Mouse (Mus musculus) midbrain, embryonic 12.5 days (tissue): ENCODE results near the gene Tshz2. TPM values are rescaled to one million over a fixed set of nuclear protein-coding genes. Genes with fewer than 3 reads are reported as not detected.

ENCODE experiments used
- ATAC-seq: fragments of 200-750 bp; cut with Nextera tagmentation; 2 replicates; pipeline ENCODE4 v1.8.0; 2017; ENCODE audit warnings: low read depth, moderate TSS enrichment, moderate library complexity; ENCODE audit not compliant: low FRiP score
- H3K27ac ChIP-seq: fragments of 300-500 bp; sonication (generic); replicated peaks from 2 replicates; pipeline ENCODE4 v1.5.1; 2016; ENCODE audit warnings: mild to moderate bottlenecking
- H3K27me3 ChIP-seq: fragments of 300-500 bp; sonication (generic); 2 replicates; pipeline ENCODE4 v1.6.1; 2016; ENCODE audit warnings: mild to moderate bottlenecking
- H3K36me3 ChIP-seq: fragments of 300-500 bp; sonication (generic); 2 replicates; pipeline ENCODE4 v1.6.1; 2016
- H3K4me1 ChIP-seq: fragments of 300-500 bp; sonication (generic); 2 replicates; pipeline ENCODE4 v1.6.1; 2016
- H3K4me2 ChIP-seq: fragments of 300-500 bp; sonication (generic); replicated peaks from 2 replicates; pipeline ENCODE4 v1.6.1; 2016; ENCODE audit warnings: mild to moderate bottlenecking, moderate library complexity
- H3K4me3 ChIP-seq: fragments of 300-500 bp; sonication (generic); 2 replicates; pipeline ENCODE4 v1.5.1; 2016; ENCODE audit warnings: mild to moderate bottlenecking
- H3K9ac ChIP-seq: fragments of 300-500 bp; sonication (generic); replicated peaks from 2 replicates; pipeline ENCODE4 v1.6.1; 2016; ENCODE audit warnings: mild to moderate bottlenecking, moderate library complexity
- H3K9me3 ChIP-seq: fragments of 300-500 bp; sonication (generic); 2 replicates; pipeline ENCODE4 v1.6.1; 2016; ENCODE audit warnings: mild to moderate bottlenecking
- WGBS: fragments of 180-500 bp; shearing (Covaris S2); methylation state at CpG from one replicate; pipeline ENCODE4 v1.1.7; 2016; 5-methylcytosine and 5-hydroxymethylcytosine counted together
- polyA plus RNA-seq: library from polyadenylated mRNA; unstranded; fragments of >200 nt; fragmentation: Nextera tagmentation; extraction: Ambion mirVana; gene quantifications from 2 replicates; pipeline ENCODE4 v1.2.1, GENCODE M21; 2016

Tshz2 gene
- polyA plus RNA-seq, 1 experiment from 2014 or later = 6.0 TPM

DNA sequence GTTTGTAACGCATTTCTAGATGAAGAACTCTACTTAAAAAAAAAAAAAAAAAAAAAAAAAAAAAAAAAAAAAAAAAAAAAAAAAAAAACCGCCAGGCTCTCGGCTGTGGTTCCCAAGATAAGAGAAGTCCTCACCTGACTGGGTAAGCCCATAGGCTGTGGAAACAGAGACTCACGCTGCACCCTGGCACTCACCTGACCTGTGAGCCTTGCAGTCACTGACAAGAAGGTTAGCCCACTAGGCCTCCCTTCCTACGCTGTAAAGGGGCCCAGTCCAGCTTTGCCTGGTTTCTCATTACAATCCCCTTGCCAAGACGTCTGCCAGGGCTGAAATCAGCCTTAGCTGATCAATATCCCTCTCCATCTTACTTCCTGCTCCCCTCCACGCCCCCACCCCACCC lies 46.5 kb downstream of the Tshz2 start:
- H3K4me3 ChIP-seq = no peak overlapping the region
- H3K27me3 ChIP-seq = no peaks in the 10 kb centered on the region
- H3K9me3 ChIP-seq = no peaks in the 10 kb centered on the region
- no peak overlapping the region for H3K27ac ChIP-seq
- H3K9ac ChIP-seq = no peak overlapping the region
- no peaks in the 10 kb centered on the region for H3K36me3 ChIP-seq
- H3K4me1 ChIP-seq = peaks cover 19% of the 10 kb centered on the region
- no peak overlapping the region for H3K4me2 ChIP-seq
- ATAC-seq = no peak
- WGBS = 72% methylated on average over 7 of the region's 7 CpGs

DNA sequence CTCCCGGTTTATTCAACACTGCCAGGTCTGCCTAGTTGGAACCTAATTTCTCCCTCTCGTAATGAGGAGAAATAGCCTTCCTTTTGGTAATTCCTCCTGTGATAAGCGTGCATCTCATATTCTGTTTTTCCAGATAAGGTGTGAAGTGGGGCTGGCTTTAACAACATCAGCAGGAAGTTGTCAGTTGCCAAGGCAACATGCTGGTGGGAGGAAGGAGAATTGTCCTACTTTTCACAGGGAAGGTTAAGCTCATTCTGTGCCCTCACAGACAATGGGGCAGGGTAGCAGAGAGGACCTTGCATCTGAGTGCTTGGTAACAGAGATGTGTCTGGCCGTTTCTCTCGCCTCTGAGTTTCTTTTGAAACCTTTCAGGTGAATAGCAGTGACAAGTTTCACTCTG lies 47.1 kb downstream of the Tshz2 start:
- Histone ChIP-seq H3K27ac (0 out of 2 replicates have a peak overlapping the region, but pooled peaks have one; percentile 17), H3K36me3 (no peaks in the 10 kb centered on the region), H3K9me3 (no peaks in the 10 kb centered on the region), H3K27me3 (no peaks in the 10 kb centered on the region), H3K4me3 (no peak overlapping the region), H3K4me1 (peaks cover 19% of the 10 kb centered on the region), H3K4me2 (no peak overlapping the region), H3K9ac (no peak overlapping the region)
- WGBS = 39% methylated on average over 5 of the region's 5 CpGs
- no peak for ATAC-seq

DNA sequence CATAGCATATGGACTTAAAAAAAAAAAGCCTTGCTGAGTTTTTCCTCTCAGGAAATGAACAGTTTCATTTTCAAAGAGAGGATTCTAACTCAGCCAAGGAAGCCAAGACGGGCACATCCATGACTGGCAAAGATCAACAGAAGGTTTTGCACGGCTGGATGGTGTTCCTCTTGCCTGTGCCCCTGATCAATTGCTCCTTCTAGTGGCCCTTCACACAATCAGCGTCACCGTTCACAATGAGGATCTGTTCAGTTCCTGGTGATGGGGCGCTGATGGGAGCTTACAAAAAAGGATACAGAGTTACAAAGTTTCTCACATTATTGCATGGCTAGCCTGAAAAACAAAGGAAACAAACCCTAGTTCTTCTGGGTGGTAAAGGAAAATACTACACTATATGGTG lies 52.4 kb downstream of the Tshz2 start:
- H3K36me3 ChIP-seq = no peaks in the 10 kb centered on the region
- H3K27me3 ChIP-seq = no peaks in the 10 kb centered on the region
- ATAC-seq = no peak
- H3K9me3 ChIP-seq = no peaks in the 10 kb centered on the region
- H3K4me1 ChIP-seq = peaks cover 4% of the 10 kb centered on the region; the same call in 1 of the 2 replicates
- H3K9ac ChIP-seq = no peak overlapping the region
- no peak overlapping the region for H3K4me3 ChIP-seq
- no peak overlapping the region for H3K27ac ChIP-seq
- 58% methylated on average over 5 of the region's 5 CpGs for WGBS
- no peak overlapping the region for H3K4me2 ChIP-seq

DNA sequence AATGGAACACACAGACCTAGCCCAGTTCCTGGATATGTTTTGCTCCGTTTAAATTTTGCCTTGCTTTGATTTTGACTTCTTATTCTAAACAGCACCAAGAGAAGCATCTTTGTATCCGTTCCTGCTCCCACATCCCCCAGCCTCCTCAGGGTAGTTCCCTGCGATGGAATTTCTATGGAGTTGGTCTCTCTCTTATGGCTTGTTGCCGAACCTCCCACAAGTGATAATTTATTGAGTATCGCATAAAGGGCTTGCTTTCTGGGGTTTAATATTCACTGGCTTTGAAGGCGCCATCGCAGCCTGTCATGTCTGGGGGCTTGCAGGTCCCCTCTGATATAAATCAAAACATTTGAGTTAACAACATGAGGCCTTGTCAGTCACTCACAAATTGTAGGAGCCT lies 52.9 kb downstream of the Tshz2 start:
- no peak overlapping the region for H3K27ac ChIP-seq
- ATAC-seq = no peak
- no peak overlapping the region for H3K9ac ChIP-seq
- WGBS = 92% methylated on average over 7 of the region's 7 CpGs
- H3K4me2 ChIP-seq = no peak overlapping the region
- H3K4me3 ChIP-seq = no peak overlapping the region
- no peaks in the 10 kb centered on the region for H3K9me3 ChIP-seq
- H3K36me3 ChIP-seq = no peaks in the 10 kb centered on the region
- no peaks in the 10 kb centered on the region for H3K27me3 ChIP-seq
- H3K4me1 ChIP-seq = no peaks in the 10 kb centered on the region

DNA sequence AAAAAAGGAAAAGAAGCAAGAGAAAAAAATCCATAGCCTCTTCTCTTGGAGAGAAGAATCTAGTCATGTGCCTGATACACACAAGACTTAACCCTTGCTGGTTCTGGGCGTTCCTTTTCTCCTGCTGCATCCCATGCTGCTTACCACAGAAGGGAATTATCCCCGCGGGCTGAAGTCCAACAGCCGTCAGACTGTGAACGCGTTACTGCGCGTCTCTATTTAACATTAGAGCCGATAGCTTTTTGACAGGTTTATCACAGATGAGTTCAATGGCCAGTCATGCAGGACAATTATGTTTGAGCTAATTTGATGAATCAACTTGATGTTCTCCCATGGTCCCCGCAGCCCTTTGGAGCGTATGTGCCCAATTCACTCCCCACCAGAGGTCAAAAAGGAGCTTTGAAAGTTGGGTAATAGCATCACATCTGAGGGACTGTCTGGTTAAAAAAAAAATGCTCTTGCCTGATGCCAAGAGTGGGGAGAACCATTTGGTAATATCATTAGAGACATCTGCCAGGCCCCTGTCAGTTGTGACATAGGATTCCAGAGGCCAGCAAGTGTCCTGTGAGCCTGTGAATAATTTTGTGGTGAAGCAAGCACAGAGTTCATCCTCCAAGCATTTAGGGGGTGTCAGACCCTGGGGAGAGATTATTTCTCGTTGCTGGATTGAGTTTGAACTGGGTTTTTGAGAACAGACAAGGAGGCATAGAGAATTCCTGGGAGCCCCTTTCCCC lies 54.1 kb downstream of the Tshz2 start:
- H3K4me3 ChIP-seq = no peak overlapping the region
- no peaks in the 10 kb centered on the region for H3K36me3 ChIP-seq
- WGBS = 70% methylated on average over 12 of the region's 12 CpGs
- no peaks in the 10 kb centered on the region for H3K27me3 ChIP-seq
- H3K9me3 ChIP-seq = no peaks in the 10 kb centered on the region
- no peaks in the 10 kb centered on the region for H3K4me1 ChIP-seq
- no peak overlapping the region for H3K27ac ChIP-seq
- H3K4me2 ChIP-seq = no peak overlapping the region
- no peak overlapping the region for H3K9ac ChIP-seq
- no peak for ATAC-seq

DNA sequence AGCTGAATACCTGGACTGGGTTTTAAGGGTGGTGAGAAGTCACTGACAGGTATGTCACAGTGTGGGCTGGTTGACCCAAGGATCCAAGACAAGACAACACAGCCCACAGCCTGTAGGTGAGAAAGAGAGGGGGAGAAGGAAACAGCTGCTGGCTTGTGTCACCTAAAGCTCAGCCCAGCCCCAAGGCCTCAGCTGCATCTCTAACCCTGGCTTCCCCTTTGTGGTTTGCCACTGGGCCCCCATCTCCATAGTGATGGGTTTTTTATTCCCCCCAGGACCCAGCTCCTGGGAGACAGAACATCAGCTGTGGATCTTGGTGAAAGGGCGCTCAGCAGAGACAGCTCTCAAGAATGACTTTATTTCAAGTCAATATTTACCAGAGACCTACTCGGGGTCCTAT lies 57.2 kb downstream of the Tshz2 start:
- no peaks in the 10 kb centered on the region for H3K4me1 ChIP-seq
- no peak for ATAC-seq
- WGBS = 89% methylated on average over 2 of the region's 2 CpGs
- no peaks in the 10 kb centered on the region for H3K27me3 ChIP-seq
- no peak overlapping the region for H3K9ac ChIP-seq
- H3K4me2 ChIP-seq = no peak overlapping the region
- H3K9me3 ChIP-seq = no peaks in the 10 kb centered on the region
- H3K4me3 ChIP-seq = no peak overlapping the region
- H3K36me3 ChIP-seq = no peaks in the 10 kb centered on the region
- H3K27ac ChIP-seq = no peak overlapping the region

DNA sequence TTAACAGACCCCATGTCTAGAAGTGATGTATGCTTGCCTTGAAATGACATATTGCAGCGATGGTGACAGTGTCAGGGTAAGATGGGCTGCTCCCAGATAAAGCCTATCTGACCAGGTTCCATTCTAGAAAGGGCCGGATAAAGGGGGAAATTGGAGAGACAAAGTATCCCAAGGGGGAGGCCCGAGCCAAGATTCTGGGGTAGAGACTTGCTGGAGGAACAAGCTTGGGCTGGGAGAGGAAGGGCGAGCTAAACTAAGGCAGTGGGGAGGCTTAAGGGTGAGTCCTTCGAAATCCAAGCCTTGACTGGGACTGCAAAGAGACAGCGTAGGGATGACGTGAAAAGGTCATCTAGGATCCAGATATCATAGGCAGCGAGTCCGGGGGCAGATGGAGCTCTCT lies 61.7 kb downstream of the Tshz2 start:
- H3K27ac ChIP-seq = no peak overlapping the region
- no peak overlapping the region for H3K4me2 ChIP-seq
- ATAC-seq = no peak
- no peaks in the 10 kb centered on the region for H3K9me3 ChIP-seq
- H3K9ac ChIP-seq = no peak overlapping the region
- no peaks in the 10 kb centered on the region for H3K4me1 ChIP-seq
- H3K36me3 ChIP-seq = no peaks in the 10 kb centered on the region
- H3K27me3 ChIP-seq = no peaks in the 10 kb centered on the region
- H3K4me3 ChIP-seq = no peak overlapping the region
- 92% methylated on average over 9 of the region's 9 CpGs for WGBS

DNA sequence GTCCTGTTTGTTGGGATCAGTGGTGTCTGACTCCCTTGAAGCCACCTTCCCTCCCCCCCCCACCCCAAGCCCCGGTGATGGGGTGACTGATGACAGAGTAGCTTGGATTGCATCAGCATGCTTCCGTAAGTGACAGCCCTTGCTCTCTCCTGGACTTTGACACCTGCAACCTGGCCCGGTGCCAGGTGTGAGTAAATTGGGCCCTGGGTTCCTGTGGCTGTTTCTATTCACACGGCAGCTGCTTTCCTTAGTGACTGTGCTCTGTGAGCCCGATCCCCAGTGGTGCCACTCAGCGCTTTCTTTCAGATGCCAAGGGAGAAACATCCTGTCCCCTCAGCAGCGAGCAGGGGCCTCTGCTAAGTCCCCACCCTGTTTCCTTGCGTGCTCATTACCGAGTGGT lies 62.2 kb downstream of the Tshz2 start:
- no peak overlapping the region for H3K4me3 ChIP-seq
- WGBS = 81% methylated on average over 9 of the region's 9 CpGs
- no peak for ATAC-seq
- H3K9ac ChIP-seq = no peak overlapping the region
- H3K4me2 ChIP-seq = no peak overlapping the region
- no peaks in the 10 kb centered on the region for H3K36me3 ChIP-seq
- H3K4me1 ChIP-seq = no peaks in the 10 kb centered on the region
- no peaks in the 10 kb centered on the region for H3K27me3 ChIP-seq
- no peaks in the 10 kb centered on the region for H3K9me3 ChIP-seq
- H3K27ac ChIP-seq = no peak overlapping the region

DNA sequence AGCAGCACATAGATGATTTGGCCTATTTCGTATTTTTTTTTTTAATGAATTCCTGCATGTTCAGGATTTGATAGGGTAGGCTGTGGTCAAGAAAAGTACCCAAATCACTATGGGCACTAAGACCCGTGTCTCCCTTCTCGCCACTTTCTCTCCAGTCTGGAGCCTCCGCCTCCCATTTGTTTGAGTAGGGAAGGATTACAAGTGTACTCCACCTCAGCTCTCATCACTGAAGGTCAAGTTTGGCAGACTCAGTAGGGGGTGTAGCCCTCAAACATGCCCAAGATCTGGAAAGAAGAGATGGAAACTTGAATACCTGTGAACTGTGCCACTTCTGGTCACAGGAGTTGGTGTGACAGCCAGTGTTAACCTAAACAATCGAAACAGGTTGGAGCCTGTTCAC lies 66.3 kb downstream of the Tshz2 start:
- no peak overlapping the region for H3K27ac ChIP-seq
- no peak for ATAC-seq
- peaks cover 3% of the 10 kb centered on the region; the same call in 1 of the 2 replicates for H3K4me1 ChIP-seq
- no peaks in the 10 kb centered on the region for H3K9me3 ChIP-seq
- no peak overlapping the region for H3K4me2 ChIP-seq
- no peak overlapping the region for H3K9ac ChIP-seq
- no peaks in the 10 kb centered on the region for H3K27me3 ChIP-seq
- no peaks in the 10 kb centered on the region for H3K36me3 ChIP-seq
- no peak overlapping the region for H3K4me3 ChIP-seq
- 89% methylated on average over 5 of the region's 5 CpGs for WGBS

DNA sequence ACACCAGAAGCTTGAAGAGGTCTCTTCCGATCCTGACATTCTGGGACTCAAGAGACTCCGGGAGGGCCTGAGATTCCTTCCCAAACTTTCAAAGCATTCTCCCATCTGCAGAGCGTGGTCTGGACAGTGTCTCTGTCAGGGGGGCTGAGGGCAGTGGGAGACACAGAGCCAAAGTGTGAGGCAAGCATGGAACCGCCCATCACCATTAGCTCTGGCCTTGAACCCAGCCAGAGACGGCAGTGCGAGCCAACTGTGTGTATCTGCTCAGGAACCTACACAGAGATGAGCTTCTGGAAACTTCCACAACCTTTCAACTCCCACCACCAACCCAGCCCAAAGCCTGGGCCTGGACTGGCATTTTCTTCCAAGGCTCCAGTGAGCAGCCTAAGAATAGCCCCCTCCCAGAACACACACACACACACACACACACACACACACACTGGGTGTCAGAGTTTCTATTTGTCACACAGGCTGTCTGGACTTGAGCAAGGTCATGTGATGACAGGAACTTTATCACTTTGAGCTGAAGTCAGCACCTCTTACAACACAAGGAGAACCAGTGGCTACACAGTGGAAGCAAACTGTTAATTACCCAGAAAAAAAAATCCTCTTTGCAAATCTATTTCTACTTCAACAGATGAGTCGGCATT lies 67.2 kb downstream of the Tshz2 start:
- Histone ChIP-seq H3K27me3 (no peaks in the 10 kb centered on the region), H3K9ac (no peak overlapping the region), H3K9me3 (no peaks in the 10 kb centered on the region), H3K4me2 (no peak overlapping the region), H3K27ac (no peak overlapping the region), H3K4me3 (no peak overlapping the region), H3K4me1 (peaks cover 3% of the 10 kb centered on the region; the same call in 1 of the 2 replicates), H3K36me3 (no peaks in the 10 kb centered on the region)
- ATAC-seq = no peak
- 90% methylated on average over 7 of the region's 7 CpGs for WGBS

DNA sequence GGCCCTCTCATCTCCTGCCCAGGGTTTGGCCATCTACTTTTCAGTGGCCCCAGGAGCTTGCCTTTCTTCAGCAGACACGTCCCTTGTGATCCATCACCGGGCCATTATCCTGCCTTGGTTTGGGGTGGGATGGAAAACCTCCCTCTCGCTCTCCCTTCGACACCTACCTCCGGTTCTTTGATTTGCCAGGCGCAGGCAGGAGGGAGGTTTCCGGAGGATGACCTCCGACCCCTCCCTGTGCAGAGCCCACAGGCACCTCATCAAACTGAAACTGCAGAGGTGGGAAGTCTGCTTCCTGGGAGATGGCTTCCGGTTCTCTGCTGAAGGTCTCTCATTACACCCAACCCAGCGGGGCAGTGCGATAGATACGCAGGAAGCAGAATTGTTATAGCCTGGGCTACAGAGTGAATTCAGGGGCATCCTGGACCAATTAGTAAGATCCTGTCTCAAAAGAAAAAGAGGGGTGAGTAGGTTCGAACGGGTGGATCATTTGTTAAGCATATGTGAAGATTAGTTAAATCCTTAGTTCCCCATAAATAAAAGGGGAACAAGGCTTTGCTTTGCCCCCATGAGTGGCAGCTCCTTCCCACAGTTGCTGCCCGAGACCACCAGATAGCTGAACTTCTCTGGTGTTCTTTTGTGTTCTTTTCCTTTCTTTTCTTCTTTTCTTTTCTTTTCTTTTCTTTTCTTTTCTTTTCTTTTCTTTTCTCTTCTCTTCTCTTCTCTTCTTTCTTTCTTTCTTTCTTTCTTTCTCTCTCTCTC lies 70.1 kb downstream of the Tshz2 start:
- Histone ChIP-seq H3K4me1 (peaks cover 3% of the 10 kb centered on the region; the same call in 1 of the 2 replicates), H3K4me3 (no peak overlapping the region), H3K9me3 (no peaks in the 10 kb centered on the region), H3K9ac (no peak overlapping the region), H3K36me3 (no peaks in the 10 kb centered on the region), H3K27ac (no peak overlapping the region), H3K27me3 (no peaks in the 10 kb centered on the region), H3K4me2 (no peak overlapping the region)
- no peak for ATAC-seq
- WGBS = 78% methylated on average over 15 of the region's 15 CpGs

DNA sequence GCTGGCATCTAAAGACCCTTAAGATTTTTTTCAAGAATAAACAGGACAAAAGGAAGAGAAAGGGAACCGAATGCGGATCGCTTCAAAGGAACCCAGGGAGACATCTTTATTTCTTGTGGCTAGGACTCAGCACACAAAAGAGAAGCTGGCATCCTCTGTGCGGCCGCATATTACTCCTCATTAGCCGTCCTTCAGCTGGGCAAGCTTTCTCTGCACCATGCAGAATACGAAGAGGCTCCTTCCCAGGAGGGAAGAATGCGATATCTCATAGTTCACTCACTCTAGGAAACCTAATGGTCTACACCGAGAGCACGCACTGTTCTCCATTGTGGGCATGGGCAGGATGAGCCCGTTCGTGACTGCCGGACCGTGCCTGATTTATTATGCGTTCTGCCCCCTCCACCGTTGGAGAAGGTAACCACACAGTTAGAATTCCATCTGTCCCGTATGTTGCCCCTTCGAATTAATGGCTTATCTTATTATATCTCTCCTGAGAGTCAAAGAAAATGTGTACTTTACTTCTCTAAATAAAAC lies 89.0 kb downstream of the Tshz2 start:
- Histone ChIP-seq H3K9ac (no peak overlapping the region), H3K27ac (no peak overlapping the region), H3K9me3 (no peaks in the 10 kb centered on the region), H3K4me3 (no peak overlapping the region), H3K4me2 (0 out of 2 replicates have a peak overlapping the region, but pooled peaks have one; percentile 11), H3K4me1 (peaks cover 14% of the 10 kb centered on the region), H3K36me3 (no peaks in the 10 kb centered on the region), H3K27me3 (no peaks in the 10 kb centered on the region)
- no peak for ATAC-seq
- 57% methylated on average over 18 of the region's 18 CpGs for WGBS
